ENCODE assay signal across 14 mouse cellular contexts in the genomic region with DNA sequence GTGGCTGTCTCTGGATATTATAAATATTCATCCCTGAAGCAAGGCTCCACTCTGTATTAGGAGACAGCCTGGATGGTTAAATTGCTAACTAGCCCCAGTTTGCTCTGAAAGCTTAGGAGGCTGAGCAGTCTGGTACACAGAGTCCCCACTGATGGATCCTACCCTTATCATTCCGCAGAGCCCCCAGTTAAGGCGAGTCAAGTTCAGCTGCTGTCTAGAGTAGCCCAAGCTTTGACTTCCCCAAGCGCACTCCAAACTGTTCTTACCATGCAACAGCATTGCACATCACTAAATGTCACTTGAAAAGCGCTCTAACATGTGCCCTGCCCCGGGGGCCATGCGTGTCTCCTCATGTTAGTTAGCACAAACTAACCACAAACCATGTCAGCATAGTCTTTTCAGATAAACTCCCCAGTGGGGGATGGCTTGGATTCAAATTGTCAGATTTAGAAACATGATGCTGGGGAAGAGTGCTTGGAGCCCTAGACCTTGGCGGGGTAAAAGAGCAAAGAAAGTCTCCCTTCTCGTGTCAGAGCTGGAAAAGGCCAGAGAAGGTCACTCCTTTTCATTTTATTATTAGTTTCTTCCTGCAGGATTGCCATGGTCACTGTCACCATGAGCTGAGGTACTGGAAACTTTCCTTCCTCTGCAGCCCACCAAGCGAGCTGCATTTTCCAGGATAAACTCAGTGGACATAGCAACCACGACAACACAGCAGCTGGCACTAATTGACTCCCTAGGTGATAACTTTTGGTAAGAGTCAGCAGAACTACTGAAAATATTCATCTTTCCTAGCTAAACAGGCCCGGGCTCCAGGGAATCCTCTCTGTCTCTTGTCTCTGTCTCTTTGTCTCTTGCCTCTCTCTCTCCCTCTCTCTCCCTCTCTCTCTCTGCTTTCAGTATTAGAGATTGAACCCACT. TPM values are rescaled to one million over a fixed set of nuclear protein-coding genes. Genes with fewer than 3 reads are reported as not detected.
DNase-seq lines count a peak whose midpoint lies in the region; ATAC-seq and TF ChIP-seq lines count a peak whose summit lies in the region.
"Had no signal": no experiment of that assay in that cellular context is flagged by ENCODE, and none has a peak within 500 bp of the region (broad histone marks: within the 10 kb centered on the region; RNA-seq: fewer than 3 reads in every experiment).

No protein-coding gene starts in this region.

- H3K4me3 ChIP-seq in left cerebral cortex, adult 2 months, result peak overlapping the region; percentile 25
- H3K4me3 ChIP-seq in heart, embryonic 16.5 days (ENCODE audit: low read length), result peak overlapping the region; percentile 69; the same call in 1 of the 2 replicates
- no peak overlapping the region for H3K4me3 ChIP-seq in midbrain, embryonic 11.5 days (ENCODE audit: low read depth, low read length)
- H3K4me3 ChIP-seq in stomach, embryonic 15.5 days (replicated peaks), result no peak overlapping the region

- H3K4me2 ChIP-seq in heart, embryonic 16.5 days (ENCODE audit: low read depth, low read length), result peak overlapping the region; percentile 96
- peak overlapping the region; percentile 37 for H3K4me2 ChIP-seq in midbrain, embryonic 11.5 days
- peak overlapping the region; percentile 46; the same call in 1 of the 2 replicates for H3K4me2 ChIP-seq in stomach, embryonic 15.5 days

- no peaks in the 10 kb centered on the region for H3K9me3 ChIP-seq in heart, embryonic 16.5 days (replicated peaks; ENCODE audit: control insufficient read depth, low read length)
- H3K9me3 ChIP-seq in midbrain, embryonic 11.5 days (ENCODE audit: control insufficient read depth, low read length), result no peaks in the 10 kb centered on the region
- H3K9me3 ChIP-seq in stomach, embryonic 15.5 days, result no peaks in the 10 kb centered on the region
- H3K9me3 ChIP-seq: G1E had no signal

- no peaks in the 10 kb centered on the region for H3K36me3 ChIP-seq in heart, embryonic 16.5 days (ENCODE audit: control insufficient read depth, insufficient read depth)
- no peaks in the 10 kb centered on the region for H3K36me3 ChIP-seq in midbrain, embryonic 11.5 days (ENCODE audit: control insufficient read depth, insufficient read depth, low read length)
- H3K36me3 ChIP-seq in stomach, embryonic 15.5 days, result no peaks in the 10 kb centered on the region
- H3K36me3 ChIP-seq: G1E had no signal

- no peak for ATAC-seq in heart, embryonic 16.5 days (replicated peaks; ENCODE audit: extremely low read depth, insufficient read depth, low FRiP score)
- ATAC-seq in midbrain, embryonic 11.5 days (ENCODE audit: low FRiP score), result no peak
- no peak for ATAC-seq in stomach, embryonic 15.5 days (ENCODE audit: insufficient read depth, low FRiP score, low read depth)
- no peak for ATAC-seq in erythroid progenitor cell, adult 5-6 weeks (replicated peaks; ENCODE audit: low FRiP score, poor library complexity, severe bottlenecking)
- ATAC-seq: inflammation-experienced regulatory T-cells, adult 6 months had no signal

- intact Hi-C loops in left cerebral cortex, adult 2 months (cut with DNase I), result no loop called here
- intact Hi-C loops in left cerebral cortex, postnatal 4 days (cut with DNase I), result no loop called here

- peak overlapping the region; percentile 50 for H3K27ac ChIP-seq in left cerebral cortex, adult 2 months
- no peak overlapping the region for H3K27ac ChIP-seq in heart, embryonic 16.5 days (ENCODE audit: low read length)
- peak overlapping the region; percentile 55; the same call in 1 of the 2 replicates for H3K27ac ChIP-seq in midbrain, embryonic 11.5 days (ENCODE audit: low read depth, low read length)
- H3K27ac ChIP-seq in stomach, embryonic 15.5 days, result no peak overlapping the region
- H3K27ac ChIP-seq: liver, embryonic 14.5 days had no signal

- DNase-seq in left cerebral cortex, adult 2 months (ENCODE audit: extremely low spot score in 1 of 2, low spot score in 2 of 2), result no peak
- no peak for DNase-seq in left cerebral cortex, postnatal 4 days
- DNase-seq in midbrain, embryonic 11.5 days (ENCODE audit: low spot score, missing footprints), result peak; percentile 94
- no peak for DNase-seq in layer of hippocampus, adult 9-10 months (ENCODE audit: low spot score)
- DNase-seq in adrenal gland, postnatal 14 days, result no peak
- DNase-seq: adrenal gland, postnatal 25 days; spleen, adult 18-20 months had no signal

- peaks cover 8% of the 10 kb centered on the region for H3K27me3 ChIP-seq in heart, embryonic 16.5 days (ENCODE audit: control insufficient read depth, insufficient read depth, low read length)
- peaks cover 17% of the 10 kb centered on the region; the same call in 1 of the 2 replicates for H3K27me3 ChIP-seq in midbrain, embryonic 11.5 days (ENCODE audit: control insufficient read depth, insufficient read depth, low read length)
- peaks cover 21% of the 10 kb centered on the region for H3K27me3 ChIP-seq in stomach, embryonic 15.5 days (replicated peaks)

- peak overlapping the region; percentile 59; the same call in 1 of the 2 replicates for H3K9ac ChIP-seq in heart, embryonic 16.5 days (ENCODE audit: low read length)
- H3K9ac ChIP-seq in midbrain, embryonic 11.5 days (ENCODE audit: low read length), result no peak overlapping the region; the same call in 1 of the 2 replicates
- H3K9ac ChIP-seq in stomach, embryonic 15.5 days, result no peak overlapping the region
- H3K9ac ChIP-seq: liver, embryonic 14.5 days had no signal

- peaks cover 40% of the 10 kb centered on the region for H3K4me1 ChIP-seq in heart, embryonic 16.5 days (ENCODE audit: control insufficient read depth, insufficient read depth, low read length)
- peaks cover 24% of the 10 kb centered on the region for H3K4me1 ChIP-seq in midbrain, embryonic 11.5 days (ENCODE audit: control insufficient read depth, insufficient read depth, low read length)
- H3K4me1 ChIP-seq in stomach, embryonic 15.5 days, result peaks cover 33% of the 10 kb centered on the region

- WGBS in heart, embryonic 16.5 days, result 48% methylated on average over 11 of the region's 11 CpGs
- WGBS in midbrain, embryonic 11.5 days, result 22% methylated on average over 11 of the region's 11 CpGs
- 31% methylated on average over 11 of the region's 11 CpGs for WGBS in stomach, embryonic 15.5 days

- no peak for TF ChIP-seq CTCF in left cerebral cortex, adult 2 months (IDR thresholded peaks at IDR 0.05)

RNA-seq across cellular contexts. Expression of a gene that starts 1.9 kb away (rescaled TPM):
- total RNA-seq in left cerebral cortex, adult 2 months (2021), result 100 to 1,000 TPM in 1 of 2 experiments, 10 to 100 TPM in 1; 76.7 to 113 TPM
- total RNA-seq in left cerebral cortex, postnatal 4 days (2021), result 10 to 100 TPM in 1 of 2 experiments, 1 to 10 TPM in 1; 9.0 to 11.3 TPM
- polyA plus RNA-seq in heart, embryonic 16.5 days (2015; fragmentation: Nextera tagmentation; extraction: Ambion mirVana), result 48.9 and 57.2 TPM in 2 replicates
- polyA plus RNA-seq in midbrain, embryonic 11.5 days (2014; fragmentation: Nextera tagmentation; extraction: Ambion mirVana), result 30.1 and 32.0 TPM in 2 replicates
- 29.8 and 32.8 TPM in 2 replicates for polyA plus RNA-seq in stomach, embryonic 15.5 days (2015; fragmentation: Nextera tagmentation; extraction: Ambion mirVana)
- total RNA-seq in adrenal gland, postnatal 14 days (2021), result 37.7 and 40.5 TPM in 2 replicates
- 1.7 and 3.6 TPM in 2 replicates for total RNA-seq in erythroid progenitor cell, adult 5-6 weeks (2015; ENCODE audit: low replicate concordance)
- not detected in 2 replicates for total RNA-seq in erythroid progenitor cell, adult 5-6 weeks (2017; ENCODE audit: low replicate concordance)
- polyA plus RNA-seq: G1E; inflammation-experienced regulatory T-cells, adult 6 months had no signal

RNA-seq across cellular contexts. Expression of a gene that starts 19.6 kb away (rescaled TPM):
- under 1 TPM; 0.19 to 0.23 TPM for total RNA-seq in left cerebral cortex, adult 2 months (2021)
- not detected for total RNA-seq in left cerebral cortex, postnatal 4 days (2021)
- 0.35 and 0.43 TPM in 2 replicates for polyA plus RNA-seq in heart, embryonic 16.5 days (2015; fragmentation: Nextera tagmentation; extraction: Ambion mirVana)
- polyA plus RNA-seq in midbrain, embryonic 11.5 days (2014; fragmentation: Nextera tagmentation; extraction: Ambion mirVana), result 0.10 and 0.18 TPM in 2 replicates
- polyA plus RNA-seq in stomach, embryonic 15.5 days (2015; fragmentation: Nextera tagmentation; extraction: Ambion mirVana), result 1.6 and 2.0 TPM in 2 replicates
- 0.83 and 12.4 TPM in 2 replicates for total RNA-seq in adrenal gland, postnatal 14 days (2021)
- total RNA-seq in erythroid progenitor cell, adult 5-6 weeks (2015; ENCODE audit: low replicate concordance), result not detected in 2 replicates
- total RNA-seq in erythroid progenitor cell, adult 5-6 weeks (2017; ENCODE audit: low replicate concordance), result 0.39 TPM in 1 of 2 replicates, not detected in the other
- total RNA-seq: adrenal gland, postnatal 25 days had no signal
- polyA plus RNA-seq: G1E had no signal

RNA-seq across cellular contexts. Expression of a gene that starts 28.1 kb away (rescaled TPM):
- 10 to 100 TPM; 86.4 to 91.2 TPM for total RNA-seq in left cerebral cortex, adult 2 months (2021)
- total RNA-seq in left cerebral cortex, postnatal 4 days (2021), result 10 to 100 TPM; 50.7 to 56.9 TPM
- polyA plus RNA-seq in heart, embryonic 16.5 days (2015; fragmentation: Nextera tagmentation; extraction: Ambion mirVana), result 60.7 and 68.9 TPM in 2 replicates
- polyA plus RNA-seq in midbrain, embryonic 11.5 days (2014; fragmentation: Nextera tagmentation; extraction: Ambion mirVana), result 24.0 and 24.7 TPM in 2 replicates
- polyA plus RNA-seq in stomach, embryonic 15.5 days (2015; fragmentation: Nextera tagmentation; extraction: Ambion mirVana), result 22.4 and 29.0 TPM in 2 replicates
- 52.7 and 58.6 TPM in 2 replicates for total RNA-seq in adrenal gland, postnatal 14 days (2021)
- total RNA-seq in erythroid progenitor cell, adult 5-6 weeks (2015; ENCODE audit: low replicate concordance), result 1.1 and 4.2 TPM in 2 replicates
- total RNA-seq in erythroid progenitor cell, adult 5-6 weeks (2017; ENCODE audit: low replicate concordance), result 4.0 and 4.1 TPM in 2 replicates

RNA-seq across cellular contexts. Expression of a gene that starts 30.7 kb away (rescaled TPM):
- total RNA-seq in left cerebral cortex, adult 2 months (2021), result 1 to 10 TPM; 1.5 to 2.2 TPM
- 1 to 10 TPM; 2.6 to 3.0 TPM for total RNA-seq in left cerebral cortex, postnatal 4 days (2021)
- polyA plus RNA-seq in heart, embryonic 16.5 days (2015; fragmentation: Nextera tagmentation; extraction: Ambion mirVana), result 10.6 and 11.9 TPM in 2 replicates
- 2.1 and 3.7 TPM in 2 replicates for polyA plus RNA-seq in midbrain, embryonic 11.5 days (2014; fragmentation: Nextera tagmentation; extraction: Ambion mirVana)
- polyA plus RNA-seq in stomach, embryonic 15.5 days (2015; fragmentation: Nextera tagmentation; extraction: Ambion mirVana), result 158 and 523 TPM in 2 replicates
- 80.2 and 1,683 TPM in 2 replicates for total RNA-seq in adrenal gland, postnatal 14 days (2021)
- 16.8 TPM in 1 of 2 replicates, not detected in the other for total RNA-seq in erythroid progenitor cell, adult 5-6 weeks (2015; ENCODE audit: low replicate concordance)
- not detected in 2 replicates for total RNA-seq in erythroid progenitor cell, adult 5-6 weeks (2017; ENCODE audit: low replicate concordance)
- total RNA-seq: G1E; monocyte, adult 5-6 weeks had no signal
- polyA plus RNA-seq: inflammation-experienced regulatory T-cells, adult 6 months had no signal

RNA-seq across cellular contexts. Expression of a gene that starts 40.0 kb away (rescaled TPM):
- total RNA-seq in left cerebral cortex, adult 2 months (2021), result 10 to 100 TPM; 12.6 to 14.4 TPM
- total RNA-seq in left cerebral cortex, postnatal 4 days (2021), result 1 to 10 TPM; 7.1 to 8.0 TPM
- polyA plus RNA-seq in heart, embryonic 16.5 days (2015; fragmentation: Nextera tagmentation; extraction: Ambion mirVana), result 34.4 and 36.3 TPM in 2 replicates
- polyA plus RNA-seq in midbrain, embryonic 11.5 days (2014; fragmentation: Nextera tagmentation; extraction: Ambion mirVana), result 25.5 and 27.3 TPM in 2 replicates
- polyA plus RNA-seq in stomach, embryonic 15.5 days (2015; fragmentation: Nextera tagmentation; extraction: Ambion mirVana), result 72.6 and 82.0 TPM in 2 replicates
- total RNA-seq in adrenal gland, postnatal 14 days (2021), result 13.4 and 18.8 TPM in 2 replicates
- total RNA-seq in erythroid progenitor cell, adult 5-6 weeks (2015; ENCODE audit: low replicate concordance), result 214 and 248 TPM in 2 replicates
- total RNA-seq in erythroid progenitor cell, adult 5-6 weeks (2017; ENCODE audit: low replicate concordance), result 39.7 and 114 TPM in 2 replicates

Comparison
In these comparisons a context has a peak if more than half of its experiments do, and no peak if none do; other contexts are left out.
1. H3K27ac ChIP-seq: peak in left cerebral cortex, adult 2 months (single experiment) and midbrain, embryonic 11.5 days (single experiment); none in heart, embryonic 16.5 days (single experiment) and stomach, embryonic 15.5 days (single experiment).
2. H3K4me3 ChIP-seq: peak in left cerebral cortex, adult 2 months (single experiment) and heart, embryonic 16.5 days (single experiment); none in midbrain, embryonic 11.5 days (single experiment) and stomach, embryonic 15.5 days (single experiment).
3. H3K4me2 ChIP-seq: peak in every context shown above with its lines; median percentile 96 in heart, embryonic 16.5 days; 46 in stomach, embryonic 15.5 days; 37 in midbrain, embryonic 11.5 days.
4. RNA of a gene that starts 28.1 kb away (total RNA-seq): 86.4 to 91.2 TPM in left cerebral cortex, adult 2 months, 50.7 to 56.9 TPM in left cerebral cortex, postnatal 4 days and 52.7 to 58.6 TPM in adrenal gland, postnatal 14 days; 1.1 to 4.2 TPM in erythroid progenitor cell, adult 5-6 weeks; every median in the first group is over 4 times any median in the second.